Mouse (Mus musculus) erythroblast, embryonic 14.5 days (primary cell): ENCODE data around the gene AI837181. TPM values are rescaled to one million over a fixed set of nuclear protein-coding genes. Genes with fewer than 3 reads are reported as not detected.

Experiments
- H3K27me3 ChIP-seq: 2 replicates; pipeline ENCODE4 v1.6.1; 2012; ENCODE audit warnings: inconsistent platforms; ENCODE audit not compliant: control insufficient read depth
- H3K36me3 ChIP-seq: 2 replicates; pipeline ENCODE4 v1.6.1; 2012; ENCODE audit warnings: mild to moderate bottlenecking, inconsistent platforms; ENCODE audit not compliant: control insufficient read depth
- H3K4me1 ChIP-seq: 2 replicates; pipeline ENCODE4 v1.6.1; 2012; ENCODE audit warnings: inconsistent platforms; ENCODE audit not compliant: control insufficient read depth
- H3K4me3 ChIP-seq: replicated peaks from 2 replicates; pipeline ENCODE3; 2012; ENCODE audit warnings: moderate library complexity, mild to moderate bottlenecking, inconsistent platforms
- H3K9me3 ChIP-seq: 2 replicates; pipeline ENCODE4 v1.6.1; 2012; ENCODE audit warnings: low read length, inconsistent platforms, mixed read lengths; ENCODE audit not compliant: control insufficient read depth
- GATA1 ChIP-seq: IDR thresholded peaks from 2 replicates; pipeline ENCODE4 v1.6.1; 2012; ENCODE audit warnings: low read length, inconsistent platforms, mixed read lengths
- TAL1 ChIP-seq: IDR thresholded peaks from 3 replicates; pipeline ENCODE4 v1.6.1; 2012; ENCODE audit warnings: low read length, inconsistent platforms, mixed read lengths
- polyA plus RNA-seq: library from polyadenylated mRNA; stranded (reverse); fragments of >175 nt; gene quantifications from 2 replicates; pipeline ENCODE4 v1.2.3, GENCODE M21; 2012

AI837181 gene
- polyA plus RNA-seq, 1 experiment = 3.1 TPM

GRCm38 (mm10) chr19:5410641-5411040 lies 14.3 kb upstream of the AI837181 start:
- no peak overlapping the region for H3K4me3 ChIP-seq
- H3K27me3 ChIP-seq = no peaks in the 10 kb centered on the region
- H3K9me3 ChIP-seq = no peaks in the 10 kb centered on the region
- no peak for TF ChIP-seq GATA1
- no peak for TF ChIP-seq TAL1
- H3K36me3 ChIP-seq = no peaks in the 10 kb centered on the region
- peaks cover 7% of the 10 kb centered on the region for H3K4me1 ChIP-seq

DNA sequence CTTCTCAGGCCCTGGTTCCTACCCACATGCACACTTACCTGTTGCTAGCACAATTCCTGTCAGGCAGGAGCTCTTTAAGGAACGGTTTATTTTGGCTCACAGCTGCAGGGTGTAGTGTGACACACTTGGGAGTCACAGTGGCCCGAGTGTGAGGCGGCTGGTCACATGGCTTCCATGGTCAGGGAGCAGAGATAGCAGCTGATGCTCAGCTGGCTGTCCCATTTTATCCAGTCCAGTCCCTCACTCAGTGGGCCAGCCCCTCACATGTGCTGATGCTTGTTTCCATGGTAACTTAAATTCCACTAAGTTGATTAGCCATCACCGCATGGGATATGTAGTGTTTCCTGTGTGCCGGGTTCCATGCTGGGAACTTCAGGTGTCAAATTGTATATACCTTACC lies 13.0 kb upstream of the AI837181 start:
- Histone ChIP-seq H3K4me1 (peaks cover 7% of the 10 kb centered on the region), H3K9me3 (no peaks in the 10 kb centered on the region), H3K4me3 (no peak overlapping the region), H3K36me3 (no peaks in the 10 kb centered on the region), H3K27me3 (no peaks in the 10 kb centered on the region)
- no peak for TF ChIP-seq TAL1
- no peak for TF ChIP-seq GATA1

DNA sequence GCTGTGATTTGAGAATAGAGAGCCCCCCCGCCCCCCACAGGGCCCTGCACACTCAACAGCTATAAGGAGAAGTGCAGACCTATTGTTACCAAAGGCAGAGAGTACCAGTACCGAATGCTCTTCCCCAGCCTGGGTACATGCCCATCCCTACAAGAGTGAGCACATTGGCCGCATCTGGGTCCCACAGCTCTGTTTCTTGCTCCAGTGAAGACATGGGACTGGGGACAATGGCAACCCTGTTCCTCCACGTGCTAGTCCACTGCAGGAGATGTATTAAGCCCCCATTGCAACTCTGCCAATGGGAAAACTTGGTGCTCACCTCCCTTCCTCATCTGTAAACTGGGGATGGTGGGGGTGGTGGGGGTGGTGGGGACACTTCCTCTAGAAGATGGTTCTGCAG lies 11.1 kb upstream of the AI837181 start:
- Histone ChIP-seq H3K36me3 (no peaks in the 10 kb centered on the region), H3K27me3 (no peaks in the 10 kb centered on the region), H3K4me3 (no peak overlapping the region), H3K4me1 (peaks cover 7% of the 10 kb centered on the region), H3K9me3 (no peaks in the 10 kb centered on the region)
- TF ChIP-seq GATA1 (no peak), TAL1 (no peak)

DNA sequence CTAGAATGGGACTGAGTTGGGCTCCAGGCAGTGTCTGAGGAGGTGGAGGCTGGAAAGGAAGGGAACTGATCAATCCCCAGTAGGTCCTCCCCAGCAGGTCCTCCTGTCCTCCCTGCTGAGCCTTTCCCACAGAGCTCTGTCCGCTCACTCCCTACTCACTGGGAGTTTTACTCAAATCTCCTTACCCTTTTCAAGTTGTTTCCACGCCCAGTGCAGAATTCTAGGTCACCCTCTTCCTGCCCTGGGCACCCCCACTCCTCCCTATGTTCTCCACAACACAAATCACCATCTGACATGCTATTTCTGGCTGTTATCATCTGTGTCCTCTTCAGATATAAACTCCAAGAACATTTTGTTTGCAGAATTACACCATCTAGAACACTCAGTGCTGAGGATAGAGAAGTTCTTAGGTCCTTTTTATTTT lies 10.4 kb upstream of the AI837181 start:
- TF ChIP-seq TAL1 (no peak), GATA1 (no peak)
- H3K9me3 ChIP-seq = no peaks in the 10 kb centered on the region
- peaks cover 5% of the 10 kb centered on the region; the same call in 1 of the 2 replicates for H3K4me1 ChIP-seq
- no peak overlapping the region for H3K4me3 ChIP-seq
- peaks cover under 1% of the 10 kb centered on the region for H3K36me3 ChIP-seq
- H3K27me3 ChIP-seq = no peaks in the 10 kb centered on the region

GRCm38 (mm10) chr19:5418750-5419466 lies 6.0 kb upstream of the AI837181 start:
- no peak for TF ChIP-seq GATA1
- TF ChIP-seq TAL1 = no peak
- Histone ChIP-seq H3K4me1 (peaks cover 24% of the 10 kb centered on the region), H3K9me3 (no peaks in the 10 kb centered on the region), H3K36me3 (peaks cover 31% of the 10 kb centered on the region), H3K4me3 (no peak overlapping the region), H3K27me3 (no peaks in the 10 kb centered on the region)

GRCm38 (mm10) chr19:5419630-5420029 lies 5.3 kb upstream of the AI837181 start:
- no peaks in the 10 kb centered on the region for H3K27me3 ChIP-seq
- no peaks in the 10 kb centered on the region for H3K9me3 ChIP-seq
- H3K36me3 ChIP-seq = peaks cover 31% of the 10 kb centered on the region
- no peak overlapping the region for H3K4me3 ChIP-seq
- TF ChIP-seq GATA1 (no peak), TAL1 (no peak)
- peaks cover 25% of the 10 kb centered on the region for H3K4me1 ChIP-seq

- no peak overlapping the region for H3K4me3 ChIP-seq
- H3K27me3 ChIP-seq = no peaks in the 10 kb centered on the region
- TF ChIP-seq TAL1 (no peak), GATA1 (no peak)
- H3K9me3 ChIP-seq = no peaks in the 10 kb centered on the region
- peaks cover 31% of the 10 kb centered on the region for H3K36me3 ChIP-seq
- H3K4me1 ChIP-seq = peaks cover 29% of the 10 kb centered on the region
Measured at GRCm38 (mm10) chr19:5420579-5420978, 4.4 kb upstream of the AI837181 start.

DNA sequence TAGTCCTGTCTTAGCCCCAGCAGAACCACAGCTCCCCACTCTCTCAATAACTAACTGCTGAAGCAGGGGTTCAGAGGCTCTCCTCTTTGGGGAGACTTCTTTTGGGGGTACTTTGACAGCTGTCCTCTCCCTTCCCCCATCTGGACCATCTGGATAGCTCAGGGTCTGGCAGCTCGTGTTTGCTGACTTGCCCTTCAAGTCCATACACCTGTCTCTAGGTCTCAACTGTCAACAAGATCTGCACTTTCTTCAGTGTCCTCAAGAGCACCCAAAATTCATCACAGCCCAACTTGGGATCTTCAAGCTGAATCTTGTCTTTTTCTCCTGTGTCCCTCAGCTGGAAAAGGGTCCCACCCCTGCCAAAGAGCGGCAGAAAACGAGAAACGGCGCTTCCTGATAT lies 3.2 kb upstream of the AI837181 start:
- Histone ChIP-seq H3K27me3 (no peaks in the 10 kb centered on the region), H3K36me3 (peaks cover 41% of the 10 kb centered on the region), H3K4me3 (no peak overlapping the region), H3K9me3 (no peaks in the 10 kb centered on the region), H3K4me1 (peaks cover 41% of the 10 kb centered on the region)
- no peak for TF ChIP-seq TAL1
- TF ChIP-seq GATA1 = no peak

DNA sequence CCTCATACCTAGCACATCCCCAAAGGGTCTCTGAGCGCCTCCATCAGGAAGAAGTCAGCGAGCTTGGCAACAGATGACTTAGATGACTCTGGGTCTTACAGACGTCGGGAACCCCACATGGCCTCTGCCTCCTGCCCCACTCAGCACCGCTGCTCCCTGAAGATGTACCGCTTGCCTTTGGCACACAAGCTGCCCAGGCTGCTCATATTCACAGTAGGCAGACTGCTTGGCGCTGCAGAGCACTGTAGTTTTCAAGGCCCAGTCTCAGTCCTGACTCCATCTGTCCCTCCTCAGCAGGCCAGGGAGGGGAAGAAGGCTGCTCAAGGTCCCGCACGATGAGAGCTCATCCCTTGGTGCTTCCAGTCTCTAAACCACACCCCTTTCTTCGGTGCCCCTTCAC lies 2.7 kb upstream of the AI837181 start:
- no peak for TF ChIP-seq TAL1
- TF ChIP-seq GATA1 = no peak
- peaks cover 44% of the 10 kb centered on the region for H3K4me1 ChIP-seq
- peaks cover 46% of the 10 kb centered on the region for H3K36me3 ChIP-seq
- no peaks in the 10 kb centered on the region for H3K9me3 ChIP-seq
- H3K27me3 ChIP-seq = no peaks in the 10 kb centered on the region
- H3K4me3 ChIP-seq = no peak overlapping the region
